24 mouse cellular contexts compared by ENCODE assay signal in genomic region chr12:31931818-31932217, GRCm38 (mm10). TPM values are rescaled to one million over a fixed set of nuclear protein-coding genes. Genes with fewer than 3 reads are reported as not detected.
DNase-seq lines count a peak whose midpoint lies in the region; ATAC-seq and TF ChIP-seq lines count a peak whose summit lies in the region.
"Had no signal": no experiment of that assay in that cellular context is flagged by ENCODE, and none has a peak within 500 bp of the region (broad histone marks: within the 10 kb centered on the region; RNA-seq: fewer than 3 reads in every experiment).

No protein-coding gene starts in this region.

- H3K9me3 ChIP-seq in forebrain, embryonic 16.5 days (ENCODE audit: control insufficient read depth, low read length): no peaks in the 10 kb centered on the region
- no peaks in the 10 kb centered on the region for H3K9me3 ChIP-seq in forebrain, embryonic 10.5 days
- no peaks in the 10 kb centered on the region for H3K9me3 ChIP-seq in hindbrain, postnatal 0 days (ENCODE audit: low read length)
- no peaks in the 10 kb centered on the region for H3K9me3 ChIP-seq in hindbrain, embryonic 11.5 days (ENCODE audit: control insufficient read depth, low read length)
- no peaks in the 10 kb centered on the region for H3K9me3 ChIP-seq in midbrain, embryonic 14.5 days (ENCODE audit: control insufficient read depth, low read length)
- H3K9me3 ChIP-seq in midbrain, embryonic 13.5 days: no peaks in the 10 kb centered on the region
- H3K9me3 ChIP-seq in neural tube, embryonic 15.5 days (replicated peaks): no peaks in the 10 kb centered on the region
- H3K9me3 ChIP-seq: embryonic facial prominence, embryonic 10.5 days; forebrain, embryonic 12.5 days; G1E; heart, embryonic 15.5 days; kidney, embryonic 15.5 days; midbrain, embryonic 12.5 days; stomach, embryonic 15.5 days had no signal

- ATAC-seq in forebrain, embryonic 16.5 days: peak; percentile 6; the same call in 1 of the 2 replicates
- 0 out of 2 replicates have a peak, but pooled peaks have one; percentile 7 for ATAC-seq in hindbrain, postnatal 0 days
- ATAC-seq in hindbrain, embryonic 11.5 days (ENCODE audit: low FRiP score): no peak
- no peak for ATAC-seq in midbrain, embryonic 14.5 days (ENCODE audit: low FRiP score, low TSS enrichment)
- no peak for ATAC-seq in midbrain, embryonic 13.5 days
- ATAC-seq in erythroblast, adult 5-6 weeks (replicated peaks; ENCODE audit: low FRiP score, poor library complexity, severe bottlenecking): 0 out of 2 replicates have a peak, but pooled peaks have one; percentile 14
- ATAC-seq in neural tube, embryonic 15.5 days (ENCODE audit: low FRiP score): no peak
- ATAC-seq: lung, postnatal 0 days had no signal

- peaks cover 45% of the 10 kb centered on the region for H3K36me3 ChIP-seq in forebrain, embryonic 16.5 days (ENCODE audit: control insufficient read depth, insufficient read depth)
- peaks cover 98% of the 10 kb centered on the region for H3K36me3 ChIP-seq in forebrain, embryonic 10.5 days (replicated peaks)
- H3K36me3 ChIP-seq in hindbrain, postnatal 0 days (ENCODE audit: insufficient read depth, low read length): peaks cover 13% of the 10 kb centered on the region; the same call in 1 of the 2 replicates
- H3K36me3 ChIP-seq in hindbrain, embryonic 11.5 days (ENCODE audit: control insufficient read depth, insufficient read depth, low read length): 0 out of 2 replicates have a peak, but pooled peaks cover 3% of the 10 kb centered on the region
- peaks cover 83% of the 10 kb centered on the region for H3K36me3 ChIP-seq in midbrain, embryonic 14.5 days (ENCODE audit: control insufficient read depth, insufficient read depth, low read length)
- H3K36me3 ChIP-seq in midbrain, embryonic 13.5 days: peaks cover 74% of the 10 kb centered on the region
- peaks cover 46% of the 10 kb centered on the region for H3K36me3 ChIP-seq in neural tube, embryonic 15.5 days

- no peaks in the 10 kb centered on the region for H3K27me3 ChIP-seq in forebrain, embryonic 16.5 days (replicated peaks; ENCODE audit: control insufficient read depth, insufficient read depth, low read length)
- no peaks in the 10 kb centered on the region for H3K27me3 ChIP-seq in forebrain, embryonic 10.5 days (ENCODE audit: poor library complexity, severe bottlenecking)
- no peaks in the 10 kb centered on the region for H3K27me3 ChIP-seq in hindbrain, postnatal 0 days (ENCODE audit: insufficient read depth, low read length)
- no peaks in the 10 kb centered on the region for H3K27me3 ChIP-seq in hindbrain, embryonic 11.5 days (ENCODE audit: control insufficient read depth, insufficient read depth, low read length)
- no peaks in the 10 kb centered on the region for H3K27me3 ChIP-seq in midbrain, embryonic 14.5 days (ENCODE audit: control insufficient read depth, insufficient read depth, low read length)
- no peaks in the 10 kb centered on the region for H3K27me3 ChIP-seq in midbrain, embryonic 13.5 days
- no peaks in the 10 kb centered on the region for H3K27me3 ChIP-seq in neural tube, embryonic 15.5 days (replicated peaks)
- H3K27me3 ChIP-seq: CH12.LX; forebrain, embryonic 12.5 days; heart, embryonic 15.5 days; kidney, embryonic 15.5 days; midbrain, embryonic 12.5 days; stomach, embryonic 15.5 days had no signal

- WGBS in forebrain, embryonic 16.5 days: 100% methylated on average over 3 of the region's 3 CpGs
- over 99% methylated on average over 3 of the region's 3 CpGs for WGBS in forebrain, embryonic 10.5 days
- 96% methylated on average over 3 of the region's 3 CpGs for WGBS in hindbrain, postnatal 0 days
- 95% methylated on average over 3 of the region's 3 CpGs for WGBS in hindbrain, embryonic 11.5 days
- WGBS in midbrain, embryonic 14.5 days: 98% methylated on average over 3 of the region's 3 CpGs
- WGBS in midbrain, embryonic 13.5 days: 94% methylated on average over 3 of the region's 3 CpGs
- 96% methylated on average over 3 of the region's 3 CpGs for WGBS in neural tube, embryonic 15.5 days

- H3K9ac ChIP-seq in forebrain, embryonic 16.5 days (replicated peaks; ENCODE audit: low read depth, low read length): no peak overlapping the region
- no peak overlapping the region for H3K9ac ChIP-seq in hindbrain, postnatal 0 days (replicated peaks; ENCODE audit: low read length)
- H3K9ac ChIP-seq in hindbrain, embryonic 11.5 days (ENCODE audit: low read depth, low read length): no peak overlapping the region
- H3K9ac ChIP-seq in midbrain, embryonic 14.5 days (replicated peaks; ENCODE audit: low read length): no peak overlapping the region
- H3K9ac ChIP-seq in midbrain, embryonic 13.5 days (replicated peaks): no peak overlapping the region
- H3K9ac ChIP-seq in neural tube, embryonic 15.5 days (replicated peaks): no peak overlapping the region
- H3K9ac ChIP-seq: forebrain, embryonic 12.5 days; heart, embryonic 15.5 days; kidney, embryonic 15.5 days; midbrain, embryonic 12.5 days; stomach, embryonic 15.5 days had no signal

- H3K27ac ChIP-seq in forebrain, embryonic 16.5 days (ENCODE audit: low read length): no peak overlapping the region
- H3K27ac ChIP-seq in forebrain, embryonic 10.5 days: no peak overlapping the region
- H3K27ac ChIP-seq in hindbrain, postnatal 0 days: no peak overlapping the region
- H3K27ac ChIP-seq in hindbrain, embryonic 11.5 days (ENCODE audit: low read depth, low read length): no peak overlapping the region
- H3K27ac ChIP-seq in midbrain, embryonic 14.5 days (replicated peaks; ENCODE audit: low read depth, low read length): no peak overlapping the region
- no peak overlapping the region for H3K27ac ChIP-seq in midbrain, embryonic 13.5 days
- H3K27ac ChIP-seq in neural tube, embryonic 15.5 days (replicated peaks): no peak overlapping the region
- H3K27ac ChIP-seq: embryonic facial prominence, embryonic 10.5 days; forebrain, embryonic 12.5 days; heart, embryonic 15.5 days; kidney, embryonic 15.5 days; midbrain, embryonic 12.5 days; stomach, embryonic 15.5 days had no signal

- DNase-seq in forebrain, embryonic 10.5 days (ENCODE audit: extremely low spot score, low spot score): no peak
- DNase-seq in hindbrain, postnatal 0 days (ENCODE audit: low spot score): peak; percentile 30
- DNase-seq in hindbrain, embryonic 11.5 days (ENCODE audit: low spot score): no peak
- DNase-seq in midbrain, embryonic 14.5 days: peak; percentile 49
- DNase-seq: adrenal gland, postnatal 25 days; B cell, adult 2 months; cerebellum, adult 9-11 months; kidney, adult 11 months; right cerebral cortex, adult 18-20 months; right cerebral cortex, postnatal 4 days; thymus, postnatal 36 days had no signal

- no peaks in the 10 kb centered on the region for H3K4me1 ChIP-seq in forebrain, embryonic 16.5 days (replicated peaks; ENCODE audit: control insufficient read depth, insufficient read depth, low read length)
- H3K4me1 ChIP-seq in forebrain, embryonic 10.5 days: peaks cover 3% of the 10 kb centered on the region; the same call in 1 of the 2 replicates
- no peaks in the 10 kb centered on the region for H3K4me1 ChIP-seq in hindbrain, postnatal 0 days (ENCODE audit: insufficient read depth, low read length)
- no peaks in the 10 kb centered on the region for H3K4me1 ChIP-seq in hindbrain, embryonic 11.5 days (replicated peaks; ENCODE audit: control insufficient read depth, insufficient read depth, low read length)
- H3K4me1 ChIP-seq in midbrain, embryonic 14.5 days (ENCODE audit: control insufficient read depth, insufficient read depth, low read length): no peaks in the 10 kb centered on the region
- H3K4me1 ChIP-seq in midbrain, embryonic 13.5 days (replicated peaks): no peaks in the 10 kb centered on the region
- 0 out of 2 replicates have a peak, but pooled peaks cover under 1% of the 10 kb centered on the region for H3K4me1 ChIP-seq in neural tube, embryonic 15.5 days
- H3K4me1 ChIP-seq: embryonic facial prominence, embryonic 10.5 days; forebrain, embryonic 12.5 days; heart, embryonic 15.5 days; kidney, embryonic 15.5 days; midbrain, embryonic 12.5 days; stomach, embryonic 15.5 days had no signal

- H3K4me3 ChIP-seq in forebrain, embryonic 16.5 days (replicated peaks; ENCODE audit: low read length): no peak overlapping the region
- no peak overlapping the region for H3K4me3 ChIP-seq in forebrain, embryonic 10.5 days
- H3K4me3 ChIP-seq in hindbrain, postnatal 0 days (ENCODE audit: low read length): no peak overlapping the region
- no peak overlapping the region for H3K4me3 ChIP-seq in hindbrain, embryonic 11.5 days (ENCODE audit: low read depth, low read length)
- no peak overlapping the region for H3K4me3 ChIP-seq in midbrain, embryonic 14.5 days (replicated peaks; ENCODE audit: low read depth, low read length)
- H3K4me3 ChIP-seq in midbrain, embryonic 13.5 days (replicated peaks): no peak overlapping the region
- no peak overlapping the region for H3K4me3 ChIP-seq in neural tube, embryonic 15.5 days (replicated peaks)
- H3K4me3 ChIP-seq: embryonic facial prominence, embryonic 10.5 days; forebrain, embryonic 12.5 days; heart, embryonic 15.5 days; kidney, embryonic 15.5 days; midbrain, embryonic 12.5 days; stomach, embryonic 15.5 days had no signal

- H3K4me2 ChIP-seq in forebrain, embryonic 16.5 days (ENCODE audit: low read length): no peak overlapping the region
- no peak overlapping the region for H3K4me2 ChIP-seq in hindbrain, postnatal 0 days (ENCODE audit: low read depth, low read length)
- no peak overlapping the region for H3K4me2 ChIP-seq in hindbrain, embryonic 11.5 days (replicated peaks; ENCODE audit: low read depth, low read length)
- H3K4me2 ChIP-seq in midbrain, embryonic 14.5 days (ENCODE audit: low read length): no peak overlapping the region
- no peak overlapping the region for H3K4me2 ChIP-seq in midbrain, embryonic 13.5 days (replicated peaks)
- H3K4me2 ChIP-seq in neural tube, embryonic 15.5 days: no peak overlapping the region
- H3K4me2 ChIP-seq: forebrain, embryonic 12.5 days; heart, embryonic 15.5 days; kidney, embryonic 15.5 days; midbrain, embryonic 12.5 days; stomach, embryonic 15.5 days had no signal

- peak; percentile 25; the same call in 1 of the 2 replicates for TF ChIP-seq CTCF in hindbrain, postnatal 0 days (IDR thresholded peaks at IDR 0.05; ENCODE audit: low read depth)

RNA-seq across cellular contexts. Expression of gene Hbp1, which starts 18.5 kb away (rescaled TPM):
- polyA plus RNA-seq in forebrain, embryonic 16.5 days (2015; fragmentation: Nextera tagmentation; extraction: Ambion mirVana): 83.3 and 96.3 TPM in 2 replicates
- polyA plus RNA-seq in forebrain, embryonic 10.5 days (2016; fragmentation: Nextera tagmentation; extraction: Ambion mirVana): 69.6 and 70.4 TPM in 2 replicates
- total RNA-seq in hindbrain, postnatal 0 days (2014; rRNA removed): 49.7 and 50.5 TPM in 2 replicates
- 40.3 and 41.9 TPM in 2 replicates for polyA plus RNA-seq in hindbrain, postnatal 0 days (2015; fragmentation: Nextera tagmentation; extraction: Ambion mirVana)
- 102 and 104 TPM in 2 replicates for polyA plus RNA-seq in hindbrain, embryonic 11.5 days (2014; fragmentation: Nextera tagmentation; extraction: Ambion mirVana)
- 46.2 and 70.8 TPM in 2 replicates for polyA plus RNA-seq in midbrain, embryonic 14.5 days (2014; fragmentation: Nextera tagmentation; extraction: Ambion mirVana)
- polyA plus RNA-seq in midbrain, embryonic 13.5 days (2015; fragmentation: Nextera tagmentation; extraction: Ambion mirVana): 70.4 and 78.0 TPM in 2 replicates
- 323 and 325 TPM in 2 replicates for total RNA-seq in erythroblast, adult 5-6 weeks (2015; ENCODE audit: low replicate concordance)
- total RNA-seq in erythroblast, adult 5-6 weeks (2017; ENCODE audit: low replicate concordance): 332 and 347 TPM in 2 replicates
- 39.1 and 51.9 TPM in 2 replicates for polyA plus RNA-seq in neural tube, embryonic 15.5 days (2015; fragmentation: Nextera tagmentation; extraction: Ambion mirVana)

Comparison
In these comparisons a context has a peak if more than half of its experiments do, and no peak if none do; other contexts are left out.
1. ATAC-seq: peak in forebrain, embryonic 16.5 days (single experiment), hindbrain, postnatal 0 days (single experiment) and erythroblast, adult 5-6 weeks (single experiment); none in hindbrain, embryonic 11.5 days (single experiment), midbrain, embryonic 14.5 days (single experiment), midbrain, embryonic 13.5 days (single experiment) and neural tube, embryonic 15.5 days (single experiment).
2. DNase-seq: peak in hindbrain, postnatal 0 days (single experiment) and midbrain, embryonic 14.5 days (single experiment); none in forebrain, embryonic 10.5 days (single experiment) and hindbrain, embryonic 11.5 days (single experiment).